Mouse (Mus musculus) ES-Bruce4 (cell line): ENCODE measurements at regions not wholly inside any gene's neighbourhood (a gene's known extent, or its start where the extent isn't known, plus 50 kb on each side); places are given as distances from the start of the nearest gene placed in this dataset.

Experiments
- CTCF ChIP-seq: IDR thresholded peaks from one replicate; pipeline ENCODE4 v1.8.1; 2011; ENCODE audit warnings: low read depth, low read length
- EP300 ChIP-seq: IDR thresholded peaks from 2 replicates; pipeline ENCODE4 v1.6.1; 2011; ENCODE audit warnings: low read depth, low read length; ENCODE audit not compliant: insufficient read depth
- POLR2A ChIP-seq: IDR thresholded peaks from one replicate; pipeline ENCODE4 v1.8.1; 2011; ENCODE audit warnings: low read length; ENCODE audit not compliant: insufficient read depth

GRCm38 (mm10) chr15:61535180-61535579, 612.4 kb upstream of the A1bg start:
- TF ChIP-seq CTCF (no peak), POLR2A (no peak), EP300 (no peak)
